Mouse (Mus musculus) spleen, postnatal 4 days (tissue): ENCODE measurements around the gene Opa3.

ENCODE experiments used
- DNase-seq, 2 experiments: peaks; one replicate each; pipeline ENCODE4 v3.0.0; 2022; ENCODE audit warnings: low spot score in 2 of 2

Gene Opa3

GRCm38 (mm10) chr7:19214940-19215339 lies 13.2 kb upstream of the Opa3 start:
- DNase-seq: no peak

GRCm38 (mm10) chr7:19217492-19217891 lies 10.6 kb upstream of the Opa3 start:
- no peak for DNase-seq

DNA sequence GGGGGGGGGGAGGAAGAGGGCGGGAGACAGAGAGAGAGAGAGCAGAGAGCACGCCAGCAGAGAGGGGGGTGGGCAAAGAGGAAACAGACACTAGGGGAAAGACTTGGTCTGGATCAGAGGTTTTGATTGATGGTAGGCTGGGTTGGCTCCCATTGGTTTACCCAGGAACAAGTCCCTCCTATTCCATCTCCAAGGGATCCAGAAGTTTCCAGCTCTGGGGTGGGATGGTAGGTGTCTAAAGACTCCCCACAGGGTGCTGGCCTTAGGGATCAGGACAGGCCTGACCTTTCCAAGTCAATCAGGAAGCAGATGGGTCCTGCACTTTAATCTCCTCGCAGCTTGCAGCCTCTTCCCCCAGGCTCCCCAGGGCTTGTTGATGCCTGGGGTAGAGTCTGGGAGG lies 10.2 kb upstream of the Opa3 start:
- DNase-seq: no peak

DNA sequence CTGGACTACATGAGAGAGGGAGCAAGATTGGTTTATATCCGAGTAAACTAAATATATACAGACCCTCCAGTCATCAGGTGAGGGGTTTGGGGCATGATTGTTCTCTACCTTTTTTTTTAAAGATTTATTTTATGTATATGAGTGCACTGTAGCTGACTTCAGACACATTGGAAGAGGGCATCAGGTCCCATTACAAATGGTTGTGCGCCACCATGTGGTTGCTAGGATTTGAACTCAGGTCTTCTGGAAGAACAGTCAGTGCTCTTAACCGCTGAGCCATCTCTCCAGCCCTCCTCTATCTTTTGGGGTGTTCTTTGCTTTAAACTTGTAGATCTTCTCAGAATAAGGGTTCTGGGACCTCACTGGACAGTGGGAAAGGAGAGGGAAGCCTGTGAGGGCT lies 8.1 kb upstream of the Opa3 start:
- DNase-seq: no peak

GRCm38 (mm10) chr7:19222189-19222588 lies 5.9 kb upstream of the Opa3 start:
- DNase-seq: no peak

- DNase-seq: no peak
These were observed 5.3 kb upstream of the Opa3 start for GRCm38 (mm10) chr7:19222875-19223274.

DNA sequence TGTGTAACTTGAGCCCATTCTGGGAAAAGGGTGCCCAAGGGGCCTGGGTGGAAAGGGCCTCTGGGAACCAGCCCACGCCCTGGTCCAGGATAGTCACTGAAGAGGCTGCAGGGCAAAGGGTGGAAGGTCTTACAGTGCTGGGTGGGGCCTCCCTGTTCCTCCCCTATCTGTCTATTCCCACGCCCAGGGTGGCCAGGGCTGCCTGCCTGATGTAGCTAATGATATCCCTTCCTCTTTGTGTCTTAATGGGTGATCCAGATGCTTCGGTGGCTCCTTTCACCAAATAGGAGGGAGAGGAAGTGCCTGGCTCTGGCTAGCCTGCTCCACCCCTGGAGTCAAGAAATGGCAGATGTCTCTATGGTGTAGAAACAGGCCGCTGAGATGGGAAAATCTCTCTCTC lies 3.2 kb upstream of the Opa3 start:
- DNase-seq: no peak

DNA sequence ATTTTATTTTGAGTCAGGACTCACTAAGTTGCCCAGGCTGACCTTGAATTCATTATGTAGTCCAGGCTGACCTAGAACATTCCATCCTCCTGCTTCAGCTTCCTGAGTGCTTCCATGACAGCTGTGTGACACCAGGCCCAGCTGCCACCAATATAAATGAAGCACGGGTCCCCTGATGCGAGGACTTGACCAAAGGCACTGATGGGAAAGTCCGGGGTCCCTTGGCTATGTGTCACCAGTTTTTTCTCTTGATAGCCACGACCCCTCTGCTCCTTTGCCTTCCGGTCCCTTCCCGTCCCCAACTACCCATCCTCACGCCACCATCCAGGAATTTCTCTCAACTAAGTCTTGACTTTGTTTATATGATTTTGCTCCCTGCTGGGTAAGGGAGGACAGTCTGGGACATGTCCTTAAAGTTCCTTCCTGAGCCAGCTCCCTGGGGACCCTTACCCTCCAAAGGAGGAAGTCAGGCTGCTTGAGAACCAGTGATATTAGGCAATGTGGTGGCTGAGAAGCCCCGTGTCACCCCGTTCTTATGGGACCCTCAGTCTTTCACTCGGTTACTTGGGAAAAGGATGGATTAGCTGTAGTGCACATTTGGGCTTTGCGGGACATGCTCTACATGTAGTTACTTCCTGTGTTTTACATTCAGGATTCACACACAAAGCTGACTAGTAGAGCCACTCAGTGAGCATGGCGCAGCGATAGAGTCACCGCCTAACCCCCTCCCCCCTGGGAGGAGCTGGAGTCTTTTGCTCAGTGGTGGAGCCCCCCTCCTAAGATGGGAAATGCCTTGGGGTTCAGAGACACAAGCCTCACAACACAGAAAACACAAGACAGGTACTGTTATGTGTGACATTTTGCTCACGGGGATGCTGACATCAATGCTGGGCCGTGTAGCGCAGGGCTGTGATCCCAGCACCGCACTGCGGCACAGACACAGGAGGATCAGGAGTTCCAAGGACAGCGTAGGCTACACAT lies 1.0 kb upstream of the Opa3 start:
- peak; percentile 43 to 76 for DNase-seq

GRCm38 (mm10) chr7:19228793-19229148 lies 637 bp downstream of the Opa3 start:
- DNase-seq: no peak

- DNase-seq: no peak
These were observed 1.3 kb downstream of the Opa3 start for GRCm38 (mm10) chr7:19229404-19229803.

GRCm38 (mm10) chr7:19230041-19230580 lies 2.0 kb downstream of the Opa3 start:
- DNase-seq: no peak

DNA sequence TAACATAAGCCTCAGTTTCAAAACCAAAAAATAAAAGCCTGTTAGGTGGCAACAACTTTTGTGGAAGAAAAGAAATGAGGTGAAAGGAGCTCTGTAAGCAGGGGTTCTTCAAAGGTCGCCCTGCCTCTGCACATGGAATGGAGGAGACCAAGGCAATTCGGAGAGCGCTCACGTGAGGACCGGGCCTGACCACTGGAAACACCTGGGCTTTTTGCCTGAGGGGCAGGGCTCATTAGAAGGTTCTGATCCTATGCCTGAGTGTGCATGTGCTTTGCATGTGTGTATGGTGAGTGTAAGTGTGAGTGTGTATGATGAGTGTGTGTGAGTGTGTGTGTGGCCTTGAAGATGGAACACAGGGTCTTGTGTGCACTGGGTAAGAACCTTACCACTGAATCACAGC lies 2.8 kb downstream of the Opa3 start:
- DNase-seq: no peak

DNA sequence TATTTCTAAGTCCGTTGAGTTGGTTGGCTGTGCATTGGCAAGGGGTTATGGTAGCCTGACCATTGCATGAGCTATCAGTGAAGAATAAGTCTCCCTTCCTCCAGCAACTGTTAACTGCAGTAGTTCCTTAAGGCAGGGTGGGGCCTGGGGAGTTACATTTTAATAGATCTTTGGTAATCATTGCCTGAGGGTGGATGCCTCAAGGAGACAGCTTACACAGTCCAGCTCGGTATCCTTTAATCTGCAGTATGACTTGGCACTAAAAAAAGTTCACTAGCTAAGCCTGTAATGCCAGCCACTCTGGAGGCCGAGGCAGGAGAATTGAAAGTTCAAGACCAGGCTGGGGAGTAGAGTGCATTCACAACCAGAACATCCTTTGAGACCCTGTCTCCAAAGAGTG lies 3.7 kb downstream of the Opa3 start:
- DNase-seq: no peak

DNA sequence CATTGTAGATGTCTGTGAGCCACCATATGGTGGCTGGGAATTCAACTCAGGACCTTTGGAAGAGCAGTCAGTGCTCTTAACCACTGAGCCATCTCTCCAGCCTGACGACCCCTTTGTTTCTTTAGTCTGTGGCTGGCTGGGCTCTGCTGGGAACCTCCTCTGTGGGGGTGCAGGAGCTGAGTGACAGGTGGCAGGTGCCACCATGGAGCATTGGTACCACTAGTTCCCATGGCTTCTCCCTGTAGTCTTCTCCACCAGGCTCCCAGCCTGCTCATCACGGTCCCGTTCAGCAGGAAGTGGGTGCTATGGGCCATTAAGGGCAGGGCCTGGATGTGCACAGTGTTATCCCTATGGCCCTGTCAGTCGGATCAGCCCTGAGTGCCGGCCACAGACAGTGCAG lies 6.5 kb downstream of the Opa3 start:
- DNase-seq: no peak

GRCm38 (mm10) chr7:19235092-19235671 lies 7.0 kb downstream of the Opa3 start:
- no peak for DNase-seq

GRCm38 (mm10) chr7:19236411-19236810 lies 8.3 kb downstream of the Opa3 start:
- DNase-seq: no peak

DNA sequence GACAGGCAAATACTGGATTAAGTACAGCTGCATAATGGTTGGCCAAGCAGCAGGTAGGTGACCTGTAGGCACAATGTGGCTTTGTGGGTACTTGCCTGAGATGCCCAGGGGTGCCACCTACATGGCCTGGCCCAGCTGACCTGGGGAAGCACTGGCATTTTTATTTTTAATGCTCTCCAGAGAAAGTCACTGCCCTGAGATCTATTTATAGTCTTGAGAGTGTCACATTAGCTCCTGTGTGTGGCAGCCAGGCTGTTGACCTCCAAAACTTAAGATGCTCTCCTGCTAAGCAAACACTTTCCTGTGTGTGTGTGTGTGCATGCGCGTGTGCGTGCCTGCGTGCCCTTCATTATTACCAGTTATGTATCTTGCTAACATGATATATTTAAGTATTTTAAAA lies 10.2 kb downstream of the Opa3 start:
- DNase-seq: no peak

GRCm38 (mm10) chr7:19239423-19239822 lies 11.3 kb downstream of the Opa3 start:
- DNase-seq: peak; percentile 89 to 97

GRCm38 (mm10) chr7:19239986-19240385 lies 11.9 kb downstream of the Opa3 start:
- peak in 1 of 2 experiments; percentile 59 for DNase-seq

- DNase-seq: peak in 1 of 2 experiments; percentile 61
These were observed 12.8 kb downstream of the Opa3 start for GRCm38 (mm10) chr7:19240905-19241463.

GRCm38 (mm10) chr7:19242005-19242404 lies 13.9 kb downstream of the Opa3 start:
- no peak for DNase-seq

DNA sequence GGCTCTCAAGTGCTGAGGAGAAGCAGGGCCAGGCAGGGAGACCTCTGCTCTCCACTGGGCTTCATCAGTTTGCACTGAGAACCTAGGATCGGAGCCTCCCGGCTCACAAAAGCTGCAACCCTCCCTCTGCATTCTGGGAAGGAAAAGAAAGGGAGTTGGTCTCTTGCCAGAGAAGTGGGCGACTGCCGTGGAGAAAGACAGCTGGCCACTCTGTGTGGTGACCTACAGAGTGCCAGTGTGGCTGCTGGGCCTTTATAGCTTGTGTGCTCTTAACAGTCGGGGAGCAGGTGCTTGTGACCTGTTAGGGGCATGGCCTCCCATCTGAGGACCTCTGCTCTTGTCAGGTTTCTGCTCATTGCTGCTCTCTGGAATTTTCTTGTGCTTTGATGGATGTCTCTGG lies 15.7 kb downstream of the Opa3 start:
- DNase-seq: no peak

- no peak for DNase-seq
These were observed 16.9 kb downstream of the Opa3 start for GRCm38 (mm10) chr7:19245083-19245482.
